Mouse (Mus musculus): ENCODE measurements around the gene Disc1. TPM values are rescaled to one million over a fixed set of nuclear protein-coding genes. Genes with fewer than 3 reads are reported as not detected.
A peak's percentile ranks its signal among the peaks of the same experiment; 100 is the strongest.

The Disc1 gene
- polyA plus RNA-seq, 1 experiment = 1.1 TPM

DNA sequence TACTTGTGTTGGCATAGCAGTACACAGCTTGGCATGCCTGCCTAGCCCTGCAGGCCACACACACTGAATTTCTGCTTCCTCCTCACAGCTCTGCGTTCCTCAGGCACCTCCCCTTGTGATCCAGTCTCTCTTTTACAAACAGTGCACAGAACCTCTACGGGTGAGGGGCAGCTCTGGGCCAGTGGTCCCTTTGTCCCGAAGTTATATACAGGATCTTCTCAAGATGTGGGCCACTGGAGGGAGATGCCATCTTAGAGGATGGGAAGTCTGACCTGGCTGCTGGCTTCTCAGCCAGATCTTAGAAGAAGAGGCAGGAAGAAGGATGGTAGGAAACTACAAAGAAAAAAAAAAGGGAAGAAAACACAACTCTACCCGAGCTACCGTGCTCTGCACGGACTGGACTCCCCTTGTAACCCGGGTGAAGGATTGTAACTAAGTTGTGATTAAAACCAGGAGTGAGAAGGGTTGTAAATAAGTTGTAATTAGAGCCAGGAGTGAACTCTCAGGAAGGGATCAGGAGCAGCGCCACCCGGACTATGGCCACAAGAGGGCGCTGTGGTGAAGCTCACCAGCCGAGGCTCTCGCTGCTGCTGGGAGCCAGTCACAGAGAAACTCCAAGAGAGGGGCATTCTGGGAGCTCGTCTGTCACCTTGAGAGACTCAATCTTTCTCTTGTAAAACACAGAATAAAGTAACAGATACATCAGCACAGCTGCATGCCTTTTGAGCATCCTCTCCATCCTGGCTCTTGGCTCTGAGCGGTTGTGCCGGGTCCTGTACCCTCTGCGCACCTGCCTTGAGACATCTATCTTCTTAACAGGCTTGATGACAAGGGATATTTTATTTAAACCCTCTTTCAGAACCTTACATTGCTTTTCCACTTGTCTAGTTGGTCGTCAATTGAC, 129.8 kb downstream of the Disc1 start:
- TF ChIP-seq CTCF (IDR thresholded peaks at IDR 0.05; ENCODE audit: insufficient read depth, low read length) = peak; percentile 82
- TF ChIP-seq POLR2A (IDR thresholded peaks at IDR 0.05; ENCODE audit: borderline replicate concordance, extremely low read depth, low read depth, low read length) = no peak
- Histone ChIP-seq H3K4me3 (replicated peaks; ENCODE audit: extremely low read depth, low read depth, low read length) (no peak overlapping the region), H3K4me1 (ENCODE audit: control insufficient read depth, insufficient read depth, low read length) (0 out of 2 replicates have a peak, but pooled peaks cover 2% of the 10 kb centered on the region)
- 21% methylated on average over 17 of the region's 17 CpGs for WGBS
- peak; percentile 85 for DNase-seq

DNA sequence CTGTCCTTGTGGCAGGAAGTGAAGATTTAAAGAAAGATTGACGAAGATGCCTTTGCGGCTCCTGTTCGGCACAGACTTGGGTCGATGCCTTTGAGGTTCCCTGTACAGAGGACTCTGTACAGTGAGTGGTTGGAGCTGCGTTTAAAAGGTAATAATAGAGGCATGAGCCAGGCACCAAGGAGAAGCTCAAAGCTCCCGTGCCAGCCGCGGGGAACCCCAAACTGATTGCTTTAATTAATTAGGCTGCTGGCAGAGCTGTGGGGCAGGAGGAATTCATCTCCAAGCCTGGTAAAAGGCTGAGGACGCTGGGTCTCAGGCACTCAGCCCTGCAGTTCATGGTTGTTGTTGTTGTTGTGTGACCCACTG, 130.4 kb downstream of the Disc1 start:
- 65% methylated on average over 9 of the region's 9 CpGs for WGBS
- TF ChIP-seq POLR2A (IDR thresholded peaks at IDR 0.05; ENCODE audit: borderline replicate concordance, extremely low read depth, low read depth, low read length) (no peak), CTCF (IDR thresholded peaks at IDR 0.05; ENCODE audit: insufficient read depth, low read length) (no peak)
- H3K4me1 ChIP-seq (ENCODE audit: control insufficient read depth, insufficient read depth, low read length) = 0 out of 2 replicates have a peak, but pooled peaks cover 2% of the 10 kb centered on the region
- DNase-seq = no peak
- H3K4me3 ChIP-seq (replicated peaks; ENCODE audit: extremely low read depth, low read depth, low read length) = no peak overlapping the region

DNA sequence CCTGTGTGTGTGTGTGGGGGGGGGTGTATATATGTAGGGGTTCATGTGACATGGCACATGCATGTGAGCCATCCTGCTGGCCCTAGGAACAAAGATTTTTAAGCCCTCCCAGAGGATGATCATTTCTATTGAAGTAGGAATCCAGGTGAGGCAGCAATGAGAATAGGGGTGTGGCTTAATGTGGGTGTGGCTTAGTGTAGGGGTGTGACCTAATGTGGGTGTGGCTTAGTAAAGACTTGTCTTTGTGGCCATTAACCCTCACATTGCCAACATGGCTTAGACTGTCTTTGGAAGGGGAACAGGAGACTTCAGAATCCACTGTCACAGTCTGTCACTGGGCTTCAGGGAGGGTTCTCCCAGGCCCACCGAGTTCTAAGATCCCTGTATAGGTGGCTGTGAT, 130.9 kb downstream of the Disc1 start:
- no peak overlapping the region for H3K4me3 ChIP-seq (replicated peaks; ENCODE audit: extremely low read depth, low read depth, low read length)
- TF ChIP-seq POLR2A (IDR thresholded peaks at IDR 0.05; ENCODE audit: borderline replicate concordance, extremely low read depth, low read depth, low read length) = no peak
- no peak for TF ChIP-seq CTCF (IDR thresholded peaks at IDR 0.05; ENCODE audit: insufficient read depth, low read length)
- 0 out of 2 replicates have a peak, but pooled peaks cover 2% of the 10 kb centered on the region for H3K4me1 ChIP-seq (ENCODE audit: control insufficient read depth, insufficient read depth, low read length)
- DNase-seq = no peak
- WGBS = 71% methylated on average over 1 of the region's 1 CpGs

DNA sequence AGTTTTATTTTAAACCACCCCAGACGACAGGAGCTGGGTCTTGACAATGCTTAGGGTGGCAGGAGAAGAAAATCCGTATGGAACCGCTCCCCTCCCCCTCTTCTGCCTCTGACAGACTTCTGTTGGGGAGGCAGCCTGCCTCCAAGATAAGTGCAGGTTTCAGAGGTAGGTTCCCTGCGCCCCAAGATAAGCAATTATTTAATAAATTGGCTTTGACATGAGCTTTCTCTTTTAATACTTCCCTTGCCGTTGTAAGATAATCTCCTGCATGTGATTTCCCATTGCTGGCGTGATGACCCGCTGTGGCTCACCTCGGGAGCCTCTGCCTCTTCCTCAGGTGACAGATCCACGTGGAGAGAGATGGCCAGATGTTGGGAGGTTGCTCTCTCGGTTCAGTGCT, 133.0 kb downstream of the Disc1 start:
- no peak for DNase-seq
- no peak for TF ChIP-seq CTCF (IDR thresholded peaks at IDR 0.05; ENCODE audit: insufficient read depth, low read length)
- TF ChIP-seq POLR2A (IDR thresholded peaks at IDR 0.05; ENCODE audit: borderline replicate concordance, extremely low read depth, low read depth, low read length) = no peak
- Histone ChIP-seq H3K4me3 (replicated peaks; ENCODE audit: extremely low read depth, low read depth, low read length) (no peak overlapping the region), H3K4me1 (ENCODE audit: control insufficient read depth, insufficient read depth, low read length) (0 out of 2 replicates have a peak, but pooled peaks cover 2% of the 10 kb centered on the region)
- 42% methylated on average over 10 of the region's 10 CpGs for WGBS

DNA sequence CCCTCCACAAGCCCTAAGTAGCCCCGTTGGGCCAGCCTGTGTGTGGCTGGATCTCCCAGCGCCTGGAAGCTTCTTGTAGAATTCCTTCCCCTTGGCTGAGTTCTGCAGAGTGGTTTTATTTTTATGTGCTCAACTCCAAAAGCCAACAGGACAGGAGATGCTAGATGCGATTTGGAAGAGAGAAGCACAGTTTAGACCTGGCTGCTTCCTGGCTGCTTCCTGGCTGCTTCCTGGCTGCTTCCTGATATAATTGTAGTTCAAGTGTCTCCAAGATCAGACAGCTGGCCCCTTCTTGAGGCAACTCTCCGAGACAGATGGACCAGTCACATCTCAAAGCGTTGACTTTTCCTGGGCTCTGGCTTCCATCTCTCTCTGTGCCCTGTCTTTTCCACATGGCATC, 139.7 kb downstream of the Disc1 start:
- no peak for TF ChIP-seq CTCF (IDR thresholded peaks at IDR 0.05; ENCODE audit: insufficient read depth, low read length)
- TF ChIP-seq POLR2A (IDR thresholded peaks at IDR 0.05; ENCODE audit: borderline replicate concordance, extremely low read depth, low read depth, low read length) = no peak
- DNase-seq = no peak
- Histone ChIP-seq H3K4me3 (replicated peaks; ENCODE audit: extremely low read depth, low read depth, low read length) (no peak overlapping the region), H3K4me1 (ENCODE audit: control insufficient read depth, insufficient read depth, low read length) (peaks cover 4% of the 10 kb centered on the region)
- 54% methylated on average over 5 of the region's 5 CpGs for WGBS

DNA sequence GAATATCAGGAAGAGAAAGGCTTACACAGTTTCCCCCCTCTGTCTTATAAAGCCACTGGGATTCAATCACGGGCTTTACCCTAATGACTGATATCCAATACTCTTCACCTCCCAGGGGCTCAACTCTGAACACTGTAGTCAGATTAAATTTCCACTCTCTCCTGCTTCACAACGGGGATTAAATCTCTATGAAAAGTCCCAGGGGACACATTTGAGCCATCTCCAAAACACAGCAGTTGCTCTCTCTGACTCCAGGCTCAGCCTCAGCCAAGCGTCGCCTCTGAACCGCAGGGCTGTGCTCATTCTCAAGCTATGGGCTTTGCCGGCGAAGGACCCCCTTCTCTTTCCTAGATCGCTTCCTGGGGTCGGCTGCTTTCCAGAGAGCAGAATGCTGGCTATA, 141.1 kb downstream of the Disc1 start:
- 65% methylated on average over 9 of the region's 9 CpGs for WGBS
- H3K4me1 ChIP-seq (ENCODE audit: control insufficient read depth, insufficient read depth, low read length) = peaks cover 14% of the 10 kb centered on the region
- DNase-seq = no peak
- no peak overlapping the region for H3K4me3 ChIP-seq (replicated peaks; ENCODE audit: extremely low read depth, low read depth, low read length)
- TF ChIP-seq POLR2A (IDR thresholded peaks at IDR 0.05; ENCODE audit: borderline replicate concordance, extremely low read depth, low read depth, low read length) (no peak), CTCF (IDR thresholded peaks at IDR 0.05; ENCODE audit: insufficient read depth, low read length) (no peak)

DNA sequence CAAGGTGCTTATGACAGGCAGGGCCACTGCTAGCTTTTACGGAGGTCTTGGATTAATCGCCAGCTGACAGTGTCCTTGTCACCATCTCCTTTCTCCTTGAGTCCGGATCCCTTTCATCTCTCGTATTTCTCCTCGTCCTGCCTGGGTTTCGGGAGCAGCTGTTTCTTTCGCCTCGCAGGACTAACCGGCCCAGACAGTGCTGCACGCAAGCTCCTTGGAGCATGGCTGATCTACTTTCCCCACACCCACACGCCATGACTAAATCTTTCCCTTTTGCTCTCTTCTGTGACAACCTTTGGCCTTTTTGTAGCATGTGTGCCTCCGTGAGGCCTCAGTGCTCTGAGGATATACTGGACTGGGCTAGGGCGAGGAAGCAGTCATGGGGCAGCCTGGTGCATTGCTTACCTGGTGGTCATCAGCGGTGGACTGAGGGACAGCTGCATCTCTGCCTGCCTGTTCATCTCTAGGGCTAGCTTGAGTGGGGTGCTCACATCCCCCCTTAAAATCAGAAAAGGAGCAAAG, 142.6 kb downstream of the Disc1 start:
- peaks cover 14% of the 10 kb centered on the region for H3K4me1 ChIP-seq (ENCODE audit: control insufficient read depth, insufficient read depth, low read length)
- TF ChIP-seq POLR2A (IDR thresholded peaks at IDR 0.05; ENCODE audit: borderline replicate concordance, extremely low read depth, low read depth, low read length) (no peak), CTCF (IDR thresholded peaks at IDR 0.05; ENCODE audit: insufficient read depth, low read length) (no peak)
- 94% methylated on average over 14 of the region's 14 CpGs for WGBS
- DNase-seq = no peak
- H3K4me3 ChIP-seq (replicated peaks; ENCODE audit: extremely low read depth, low read depth, low read length) = no peak overlapping the region

DNA sequence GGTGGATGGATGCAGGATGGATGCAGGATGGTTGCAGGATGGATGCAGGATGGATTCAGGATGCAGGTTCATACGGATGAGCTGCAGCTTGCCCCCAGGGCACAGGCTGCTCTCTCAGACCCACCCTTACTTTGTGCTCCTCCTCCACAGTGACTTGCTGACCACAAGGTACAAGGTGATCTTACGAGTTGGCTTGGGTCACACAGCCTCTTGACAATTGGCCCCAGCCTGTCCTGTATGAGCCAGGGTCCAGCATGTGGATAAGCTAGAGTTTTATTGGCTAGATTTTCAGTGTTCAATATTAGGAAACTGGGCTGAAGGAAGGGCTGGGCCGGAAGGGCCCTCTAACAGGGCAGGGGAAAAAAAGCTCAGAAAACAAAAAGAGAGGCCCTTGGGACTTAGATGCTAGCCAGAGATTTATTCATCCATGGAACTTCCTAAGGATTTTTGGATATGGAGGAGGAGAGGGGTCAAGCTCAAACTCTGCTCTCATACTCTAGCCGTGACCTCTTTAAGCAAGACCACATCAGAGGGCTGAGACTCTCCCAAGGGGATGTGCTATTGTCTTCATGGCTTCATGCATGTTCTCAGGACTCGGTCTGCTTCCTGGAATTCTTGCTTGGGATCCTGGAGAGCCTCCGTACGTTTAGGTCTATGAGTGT, 143.5 kb downstream of the Disc1 start:
- no peak for DNase-seq
- Histone ChIP-seq H3K4me1 (ENCODE audit: control insufficient read depth, insufficient read depth, low read length) (peaks cover 14% of the 10 kb centered on the region), H3K4me3 (replicated peaks; ENCODE audit: extremely low read depth, low read depth, low read length) (no peak overlapping the region)
- no peak for TF ChIP-seq POLR2A (IDR thresholded peaks at IDR 0.05; ENCODE audit: borderline replicate concordance, extremely low read depth, low read depth, low read length)
- no peak for TF ChIP-seq CTCF (IDR thresholded peaks at IDR 0.05; ENCODE audit: insufficient read depth, low read length)
- WGBS = 57% methylated on average over 7 of the region's 7 CpGs

DNA sequence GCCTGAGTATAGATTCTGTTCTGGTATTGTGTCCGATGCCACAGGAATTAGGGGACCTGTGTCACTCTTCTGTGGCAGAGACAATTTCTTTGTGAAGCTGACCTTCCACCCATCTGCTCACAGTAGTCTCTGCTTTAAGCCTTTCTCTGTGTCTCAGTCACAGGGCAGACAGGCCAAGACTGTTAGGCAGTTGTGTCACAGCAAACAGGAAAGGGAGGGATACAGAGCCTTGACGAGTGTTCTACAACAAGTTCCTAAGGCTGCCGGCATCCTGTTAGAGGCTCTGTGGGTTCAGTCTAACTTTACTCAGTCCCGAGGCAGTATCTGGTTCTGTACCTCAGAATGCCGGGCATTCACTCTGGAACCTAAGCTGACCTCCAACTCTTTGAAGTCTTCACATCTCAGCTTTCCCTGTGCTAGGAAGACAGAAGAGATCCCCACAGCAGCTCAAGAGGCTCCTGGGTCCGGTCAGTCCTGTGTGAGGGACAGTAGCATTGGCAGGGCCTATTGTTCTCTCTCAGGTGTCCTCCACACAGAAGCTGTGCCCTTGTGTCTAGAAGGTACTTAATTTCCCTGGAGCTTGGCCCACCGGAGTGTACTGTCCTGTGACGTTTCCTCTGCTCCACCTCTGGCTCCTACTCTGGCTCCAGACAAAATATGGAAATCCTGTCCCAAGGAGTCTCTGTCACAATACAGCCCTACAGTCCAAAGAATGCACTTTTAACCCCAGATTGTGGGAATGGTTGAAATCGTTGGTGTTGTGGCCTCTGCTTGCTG, 144.6 kb downstream of the Disc1 start:
- DNase-seq = no peak
- H3K4me1 ChIP-seq (ENCODE audit: control insufficient read depth, insufficient read depth, low read length) = peaks cover 14% of the 10 kb centered on the region
- TF ChIP-seq POLR2A (IDR thresholded peaks at IDR 0.05; ENCODE audit: borderline replicate concordance, extremely low read depth, low read depth, low read length) (no peak), CTCF (IDR thresholded peaks at IDR 0.05; ENCODE audit: insufficient read depth, low read length) (no peak)
- 39% methylated on average over 9 of the region's 9 CpGs for WGBS
- no peak overlapping the region for H3K4me3 ChIP-seq (replicated peaks; ENCODE audit: extremely low read depth, low read depth, low read length)

Data from lung, adult 2 months (tissue).